In the genomic region with DNA sequence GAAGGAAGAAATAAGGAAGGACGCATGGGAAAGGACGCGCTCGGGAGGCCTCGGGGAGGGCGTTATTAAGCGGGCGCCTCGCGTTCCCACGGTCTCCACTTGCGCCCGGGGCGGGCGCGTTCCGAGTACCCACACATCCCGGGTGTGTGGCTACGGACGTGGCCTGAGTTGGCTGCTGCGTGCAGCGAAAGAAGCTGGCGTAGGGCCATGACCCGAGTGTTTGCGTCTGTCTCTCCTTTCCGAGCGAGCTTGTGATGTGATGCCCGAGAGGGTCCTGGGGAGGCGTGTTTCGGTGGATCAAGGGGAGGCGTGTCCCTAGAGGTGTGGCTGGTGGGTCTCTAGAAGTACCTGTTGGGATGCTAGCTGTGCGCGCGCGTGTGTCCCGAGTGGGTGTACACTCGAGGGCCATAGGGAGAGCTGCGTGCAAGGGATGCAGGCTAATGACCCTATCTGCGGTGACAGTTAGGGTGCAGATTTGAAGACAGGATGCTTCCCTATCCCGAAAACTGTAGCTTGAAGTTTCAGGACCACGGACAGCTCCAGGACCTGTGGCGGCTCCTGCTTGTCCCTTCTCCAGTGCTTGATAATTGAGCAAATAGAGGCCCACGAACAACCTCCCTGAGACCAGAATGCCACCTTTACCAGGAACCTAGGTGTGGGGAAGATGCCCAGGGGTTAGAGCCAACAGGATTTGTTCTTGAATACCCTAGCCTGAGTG, we compare ENCODE assay signal across 8 mouse cellular contexts. TPM values are rescaled to one million over a fixed set of nuclear protein-coding genes. Genes with fewer than 3 reads are reported as not detected.
A peak's percentile ranks its signal among the peaks of the same experiment; 100 is the strongest.
DNase-seq lines count a peak whose midpoint lies in the region; ATAC-seq and TF ChIP-seq lines count a peak whose summit lies in the region.

No protein-coding gene starts in this region.

- no peak overlapping the region for H3K27ac ChIP-seq in forebrain, embryonic 16.5 days (ENCODE audit: low read length)
- no peak overlapping the region for H3K27ac ChIP-seq in liver, postnatal 0 days (ENCODE audit: low read depth)
- no peak overlapping the region for H3K27ac ChIP-seq in neural tube, embryonic 13.5 days (replicated peaks)

- H3K9me3 ChIP-seq in forebrain, embryonic 16.5 days (ENCODE audit: control insufficient read depth, low read length) = no peaks in the 10 kb centered on the region
- H3K9me3 ChIP-seq in liver, postnatal 0 days (ENCODE audit: low read length) = no peaks in the 10 kb centered on the region
- no peaks in the 10 kb centered on the region for H3K9me3 ChIP-seq in neural tube, embryonic 13.5 days

- peaks cover 13% of the 10 kb centered on the region for H3K4me1 ChIP-seq in forebrain, embryonic 16.5 days (replicated peaks; ENCODE audit: control insufficient read depth, insufficient read depth, low read length)
- peaks cover 19% of the 10 kb centered on the region for H3K4me1 ChIP-seq in liver, postnatal 0 days (ENCODE audit: insufficient read depth)
- peaks cover 30% of the 10 kb centered on the region for H3K4me1 ChIP-seq in neural tube, embryonic 13.5 days (replicated peaks)

- peak overlapping the region; percentile 91 for H3K4me2 ChIP-seq in forebrain, embryonic 16.5 days (ENCODE audit: low read length)
- peak overlapping the region; percentile 88; the same call in 1 of the 2 replicates for H3K4me2 ChIP-seq in liver, postnatal 0 days (ENCODE audit: low read depth, low read length)
- peak overlapping the region; percentile 90 for H3K4me2 ChIP-seq in neural tube, embryonic 13.5 days

- H3K27me3 ChIP-seq in forebrain, embryonic 16.5 days (replicated peaks; ENCODE audit: control insufficient read depth, insufficient read depth, low read length) = peaks cover 34% of the 10 kb centered on the region
- peaks cover 48% of the 10 kb centered on the region for H3K27me3 ChIP-seq in liver, postnatal 0 days (ENCODE audit: insufficient read depth, low read length)
- peaks cover 65% of the 10 kb centered on the region for H3K27me3 ChIP-seq in neural tube, embryonic 13.5 days

- no peak for TF ChIP-seq EP300 in liver, postnatal 0 days (IDR thresholded peaks at IDR 0.05; ENCODE audit: low read depth)

- H3K9ac ChIP-seq in forebrain, embryonic 16.5 days (replicated peaks; ENCODE audit: low read depth, low read length) = peak overlapping the region; percentile 71
- H3K9ac ChIP-seq in liver, postnatal 0 days (replicated peaks) = no peak overlapping the region
- peak overlapping the region; percentile 82 for H3K9ac ChIP-seq in neural tube, embryonic 13.5 days

- WGBS in forebrain, embryonic 16.5 days = under 1% methylated on average over 41 of the region's 43 CpGs
- WGBS in liver, postnatal 0 days (ENCODE audit: insufficient replicate concordance) = 7% methylated on average over 43 of the region's 43 CpGs
- WGBS in neural tube, embryonic 13.5 days = 5% methylated on average over 43 of the region's 43 CpGs

- TF ChIP-seq CTCF in liver, postnatal 0 days (IDR thresholded peaks at IDR 0.05; ENCODE audit: low read depth) = no peak

- peak overlapping the region; percentile 72 for H3K4me3 ChIP-seq in forebrain, embryonic 16.5 days (replicated peaks; ENCODE audit: low read length)
- H3K4me3 ChIP-seq in liver, postnatal 0 days (ENCODE audit: low read depth, low read length) = peak overlapping the region; percentile 58; the same call in 1 of the 2 replicates
- H3K4me3 ChIP-seq in neural tube, embryonic 13.5 days = peak overlapping the region; percentile 66

- peak; percentile 77 for DNase-seq in cerebellum, adult 11-12 months
- no peak for DNase-seq in cerebellum, postnatal 4 days (ENCODE audit: low spot score in 2 of 2)
- DNase-seq in c-Kit-positive CD71-positive TER-119-positive erythroid progenitor cells, embryonic 14.5 days (ENCODE audit: low spot score) = peak; percentile 82
- DNase-seq in induced T-regulatory cell, adult 2 months (ENCODE audit: low read depth) = peak; percentile 83
- DNase-seq in liver, postnatal 0 days = peak; percentile 83
- DNase-seq in layer of hippocampus, adult 9-11 months = no peak

- H3K36me3 ChIP-seq in forebrain, embryonic 16.5 days (ENCODE audit: control insufficient read depth, insufficient read depth) = no peaks in the 10 kb centered on the region
- no peaks in the 10 kb centered on the region for H3K36me3 ChIP-seq in liver, postnatal 0 days (replicated peaks; ENCODE audit: insufficient read depth, low read length)
- no peaks in the 10 kb centered on the region for H3K36me3 ChIP-seq in neural tube, embryonic 13.5 days

- no peak for ATAC-seq in forebrain, embryonic 16.5 days
- ATAC-seq in liver, postnatal 0 days = no peak
- ATAC-seq in neural tube, embryonic 13.5 days (ENCODE audit: low read depth) = no peak

RNA-seq across cellular contexts. Expression of a gene that starts 1.4 kb away (rescaled TPM):
- polyA plus RNA-seq in forebrain, embryonic 16.5 days (2015; fragmentation: Nextera tagmentation; extraction: Ambion mirVana) = 0.39 and 0.52 TPM in 2 replicates
- polyA plus RNA-seq in liver, postnatal 0 days (2015; fragmentation: Nextera tagmentation; extraction: Ambion mirVana) = 0.04 and 0.06 TPM in 2 replicates
- 0.78 and 0.83 TPM in 2 replicates for polyA plus RNA-seq in neural tube, embryonic 13.5 days (2015; fragmentation: Nextera tagmentation; extraction: Ambion mirVana)

RNA-seq across cellular contexts. Expression of a gene that starts 13.5 kb away (rescaled TPM):
- polyA plus RNA-seq in forebrain, embryonic 16.5 days (2015; fragmentation: Nextera tagmentation; extraction: Ambion mirVana) = 726 and 729 TPM in 2 replicates
- polyA plus RNA-seq in liver, postnatal 0 days (2015; fragmentation: Nextera tagmentation; extraction: Ambion mirVana) = 979 and 1,075 TPM in 2 replicates
- polyA plus RNA-seq in neural tube, embryonic 13.5 days (2015; fragmentation: Nextera tagmentation; extraction: Ambion mirVana) = 750 and 762 TPM in 2 replicates

RNA-seq across cellular contexts. Expression of a gene that starts 28.6 kb away (rescaled TPM):
- polyA plus RNA-seq in forebrain, embryonic 16.5 days (2015; fragmentation: Nextera tagmentation; extraction: Ambion mirVana) = 47.1 and 50.0 TPM in 2 replicates
- 9.9 and 12.6 TPM in 2 replicates for polyA plus RNA-seq in liver, postnatal 0 days (2015; fragmentation: Nextera tagmentation; extraction: Ambion mirVana)
- 40.7 and 41.2 TPM in 2 replicates for polyA plus RNA-seq in neural tube, embryonic 13.5 days (2015; fragmentation: Nextera tagmentation; extraction: Ambion mirVana)

RNA-seq across cellular contexts. Expression of a gene that starts 29.0 kb away (rescaled TPM):
- polyA plus RNA-seq in forebrain, embryonic 16.5 days (2015; fragmentation: Nextera tagmentation; extraction: Ambion mirVana) = 1.7 and 1.8 TPM in 2 replicates
- 0.09 and 0.13 TPM in 2 replicates for polyA plus RNA-seq in liver, postnatal 0 days (2015; fragmentation: Nextera tagmentation; extraction: Ambion mirVana)
- 0.69 and 1.5 TPM in 2 replicates for polyA plus RNA-seq in neural tube, embryonic 13.5 days (2015; fragmentation: Nextera tagmentation; extraction: Ambion mirVana)

RNA-seq across cellular contexts. Expression of a gene that starts 35.8 kb away (rescaled TPM):
- polyA plus RNA-seq in forebrain, embryonic 16.5 days (2015; fragmentation: Nextera tagmentation; extraction: Ambion mirVana) = 61.1 and 71.1 TPM in 2 replicates
- 77.6 and 80.1 TPM in 2 replicates for polyA plus RNA-seq in liver, postnatal 0 days (2015; fragmentation: Nextera tagmentation; extraction: Ambion mirVana)
- polyA plus RNA-seq in neural tube, embryonic 13.5 days (2015; fragmentation: Nextera tagmentation; extraction: Ambion mirVana) = 98.3 and 98.7 TPM in 2 replicates

Comparison
In these comparisons a context has a peak if more than half of its experiments do, and no peak if none do; other contexts are left out.
1. DNase-seq: peak in cerebellum, adult 11-12 months (single experiment), c-Kit-positive CD71-positive TER-119-positive erythroid progenitor cells, embryonic 14.5 days (single experiment), induced T-regulatory cell, adult 2 months (single experiment) and liver, postnatal 0 days (single experiment); none in cerebellum, postnatal 4 days (0 of 2) and layer of hippocampus, adult 9-11 months (single experiment).
2. Peak in every context shown above with its lines, with median percentiles within 50 percentile points of each other: H3K4me2 ChIP-seq and H3K4me3 ChIP-seq.